Mouse (Mus musculus): ENCODE data around the gene Oscp1.

GRCm38 (mm10) chr4:126110374-126111152 lies 52.2 kb downstream of the Oscp1 start:
- TF ChIP-seq CTCF (IDR thresholded peaks at IDR 0.05; ENCODE audit: low read depth, low read length) (peak; percentile 12; the same call in 1 of the 2 replicates), POLR2A (IDR thresholded peaks at IDR 0.05; ENCODE audit: extremely low read depth, insufficient read depth, low read length) (no peak)

All from liver, adult 2 months (tissue).